Mouse (Mus musculus) left cerebral cortex, adult 18-20 months (tissue): Measurements from ENCODE around the gene Orm2. TPM values are rescaled to one million over a fixed set of nuclear protein-coding genes. Genes with fewer than 3 reads are reported as not detected.

ENCODE experiments used
- DNase-seq, 2 experiments: peaks; one replicate each; pipeline ENCODE4 v3.0.0; 2021 to 2022; ENCODE audit warnings: low spot score in 2 of 2, mixed read lengths in 1 of 2
- total RNA-seq, 2 experiments: library from RNA; stranded (reverse); gene quantifications; 2 replicates each; pipeline ENCODE4 v1.2.3; 2021

The Orm2 gene
- total RNA-seq, 2 experiments from 2014 or later, result not detected

DNA sequence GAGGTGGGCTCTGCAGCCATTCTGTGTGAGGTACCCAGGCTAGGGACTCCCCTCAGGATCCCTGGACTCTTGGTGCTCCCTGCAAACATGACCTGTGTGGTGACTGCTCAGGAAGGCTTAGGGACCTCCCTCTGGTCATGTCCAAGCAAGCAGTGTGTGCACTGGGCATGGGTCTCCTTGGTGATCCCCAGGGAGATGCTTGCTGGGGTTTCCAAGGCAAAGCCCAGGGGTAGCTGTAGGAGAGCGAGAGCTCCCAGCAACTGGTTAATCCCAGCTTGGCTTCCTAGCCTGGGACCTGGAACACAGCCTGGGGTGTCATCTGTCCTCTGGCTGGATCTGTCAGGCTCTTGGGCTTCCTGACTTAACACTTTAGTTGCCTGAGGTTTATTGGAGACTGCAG, 13.1 kb downstream of the Orm2 start:
- DNase-seq, result no peak

DNA sequence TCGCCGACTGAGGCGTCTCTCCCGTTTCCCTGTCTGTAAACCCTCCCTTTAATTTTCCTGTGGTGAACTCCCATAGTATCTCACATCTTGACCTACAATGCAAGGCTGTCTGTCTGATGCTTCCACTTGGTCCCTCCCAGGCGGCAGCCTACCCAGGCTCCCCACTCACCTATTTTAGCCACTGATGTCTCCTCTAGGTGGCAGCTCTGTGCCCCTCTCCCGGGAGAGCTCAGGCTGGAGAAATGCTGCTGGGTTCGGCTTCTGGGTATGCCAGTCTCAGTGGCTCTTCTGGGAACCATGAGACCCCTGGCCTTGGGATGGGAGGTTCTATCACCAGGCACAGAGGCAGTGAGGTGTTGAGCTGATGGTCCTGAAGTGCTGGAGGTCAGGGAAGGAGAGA, 15.2 kb downstream of the Orm2 start:
- DNase-seq, result no peak

- no peak for DNase-seq
Observed at GRCm38 (mm10) chr4:63382676-63383369, 20.6 kb downstream of the Orm2 start.

GRCm38 (mm10) chr4:63383474-63383873, 21.2 kb downstream of the Orm2 start:
- no peak for DNase-seq

GRCm38 (mm10) chr4:63384262-63384661, 22.0 kb downstream of the Orm2 start:
- DNase-seq, result no peak

GRCm38 (mm10) chr4:63385253-63385652, 23.0 kb downstream of the Orm2 start:
- no peak for DNase-seq

DNA sequence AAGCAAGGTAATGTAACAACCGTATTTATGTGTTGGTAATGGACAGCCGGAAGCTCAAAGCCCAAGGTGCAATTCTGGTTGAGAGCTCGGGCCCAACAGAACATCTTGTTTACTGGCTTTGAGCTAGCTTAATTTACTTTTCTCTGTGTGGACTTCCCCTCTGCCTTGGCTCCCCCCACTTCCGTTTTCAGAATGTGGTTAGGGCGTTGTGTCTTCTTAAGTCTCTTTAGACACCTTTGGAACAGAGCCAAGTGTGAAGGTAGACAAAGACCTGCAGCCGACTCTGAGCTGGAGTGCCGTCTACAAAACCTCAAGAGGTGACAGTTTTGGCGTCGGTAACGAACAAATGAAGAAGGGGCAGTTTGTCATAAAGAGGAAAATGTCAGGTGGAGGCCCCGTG, 23.5 kb downstream of the Orm2 start:
- no peak for DNase-seq

GRCm38 (mm10) chr4:63388029-63388428, 25.8 kb downstream of the Orm2 start:
- DNase-seq, result no peak

GRCm38 (mm10) chr4:63389121-63389886, 27.1 kb downstream of the Orm2 start:
- DNase-seq, result no peak

- no peak for DNase-seq
Observed at GRCm38 (mm10) chr4:63389887-63390528, 27.8 kb downstream of the Orm2 start.

DNA sequence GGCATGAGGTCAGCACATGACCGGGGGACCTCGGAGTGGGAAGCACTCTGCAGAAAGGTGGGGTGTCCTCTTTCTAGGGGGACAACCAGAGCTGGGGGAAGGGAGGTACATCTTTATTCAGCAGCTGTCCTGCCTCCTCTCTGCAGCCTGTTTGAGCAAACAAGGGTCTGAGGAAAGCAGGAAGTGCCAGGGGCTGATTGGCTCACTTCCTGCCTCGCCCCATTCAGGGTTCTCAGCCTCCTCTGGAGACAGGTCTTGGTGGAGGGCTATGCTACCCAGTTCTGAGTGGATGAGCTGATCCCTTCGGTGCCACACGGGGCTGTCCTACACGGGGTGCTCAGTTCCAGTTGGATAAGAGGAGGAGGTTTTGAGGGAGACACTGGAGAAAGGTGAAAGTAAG, 29.1 kb downstream of the Orm2 start:
- DNase-seq, result no peak

- DNase-seq, result no peak
Observed at GRCm38 (mm10) chr4:63397981-63398537, 35.8 kb downstream of the Orm2 start.

DNA sequence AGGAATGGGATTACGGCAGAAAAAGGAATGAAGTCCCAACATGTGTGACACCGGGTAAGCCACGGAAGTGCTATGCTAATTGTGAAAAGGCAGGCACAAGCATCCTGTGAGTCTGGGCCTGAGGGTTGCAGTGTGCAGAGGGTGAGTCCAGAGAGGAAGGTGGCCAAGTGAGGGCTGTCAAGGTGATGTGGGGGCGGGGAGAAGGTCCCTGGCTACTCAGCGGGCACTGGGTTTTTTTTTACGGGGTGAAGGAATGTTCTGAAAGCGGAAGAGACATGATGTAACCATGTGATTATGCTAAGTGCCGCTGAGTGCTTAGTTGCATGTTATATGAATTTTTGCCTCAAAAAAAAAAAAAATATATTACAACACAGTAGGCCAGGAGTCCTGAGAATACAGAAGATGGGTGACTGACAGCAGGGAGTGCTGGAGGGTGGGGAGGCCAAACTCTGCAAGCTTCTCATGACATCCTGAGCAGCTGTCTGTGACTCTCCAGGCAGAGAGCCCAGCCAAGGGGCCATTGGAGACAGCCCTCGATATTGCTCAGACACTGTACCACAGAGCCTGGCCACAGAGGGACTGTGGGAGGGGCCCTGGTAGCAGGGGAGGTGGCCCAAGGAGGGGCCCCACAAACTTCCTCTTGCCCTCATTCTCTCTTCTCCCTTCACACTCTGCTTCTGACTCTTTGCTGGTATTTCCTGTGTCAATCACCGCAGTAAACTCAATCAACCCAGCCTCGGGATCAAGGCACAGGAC, 36.8 kb downstream of the Orm2 start:
- DNase-seq, result no peak

DNA sequence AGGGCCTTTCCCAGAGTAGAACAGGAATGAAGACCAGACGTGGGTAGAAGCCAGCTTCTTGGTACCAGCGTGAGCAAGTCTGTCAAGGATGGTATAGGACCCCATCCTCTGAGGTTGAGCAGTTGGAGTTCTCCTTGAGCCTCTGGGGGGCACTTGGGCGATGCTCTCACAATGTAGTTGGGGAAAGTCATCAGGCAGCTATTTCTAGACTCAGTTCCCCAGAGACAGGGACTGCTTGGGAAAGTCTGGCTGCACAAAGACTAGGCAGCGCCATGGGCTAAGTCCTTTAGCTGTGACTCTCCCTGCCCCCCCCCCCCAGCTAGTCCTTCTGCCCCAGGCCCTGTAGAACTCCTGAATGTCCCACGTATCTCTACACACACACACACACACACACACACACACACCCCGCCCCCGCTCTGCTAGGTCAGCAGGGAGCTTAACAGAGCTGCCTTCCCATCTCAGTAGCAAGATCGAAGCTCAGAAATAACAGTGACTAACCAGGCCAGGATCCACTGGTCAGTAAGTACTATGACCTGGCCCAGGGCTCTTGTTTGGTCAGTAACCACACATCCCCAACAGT, 37.5 kb downstream of the Orm2 start:
- no peak for DNase-seq

GRCm38 (mm10) chr4:63400541-63401306, 38.5 kb downstream of the Orm2 start:
- no peak for DNase-seq

- DNase-seq, result no peak
Observed at GRCm38 (mm10) chr4:63401620-63402019, 39.4 kb downstream of the Orm2 start.

- no peak for DNase-seq
Observed at GRCm38 (mm10) chr4:63402056-63402455, 39.8 kb downstream of the Orm2 start.

- no peak for DNase-seq
Observed at GRCm38 (mm10) chr4:63402558-63402957, 40.3 kb downstream of the Orm2 start.

GRCm38 (mm10) chr4:63403040-63403959, 41.1 kb downstream of the Orm2 start, which contains the start of gene Akna:
Gene Akna (minus strand): TSS chr4:63403354.
- peak; percentile 55 to 65 for DNase-seq
